In the genomic region with DNA sequence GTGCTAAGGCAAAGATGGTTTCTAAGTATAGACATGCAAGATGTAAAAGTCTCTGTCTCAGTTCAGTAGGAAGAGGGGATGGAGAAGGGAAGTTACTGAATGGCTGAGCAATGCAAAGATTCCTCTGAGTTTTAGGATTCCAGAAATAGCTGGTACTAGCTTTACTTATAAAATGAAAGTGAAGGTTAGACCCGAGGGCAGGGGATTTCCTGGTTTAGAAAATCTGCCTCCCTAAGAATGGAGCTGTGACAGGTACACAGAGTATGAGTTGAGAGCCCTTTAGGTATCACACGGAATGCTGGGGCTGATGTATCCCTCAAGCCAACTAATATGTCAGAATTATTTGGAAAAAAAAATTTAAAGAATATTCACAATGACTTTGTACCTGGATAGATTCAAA, we compare ENCODE assay signal across 18 mouse cellular contexts.
"Had no signal": no experiment of that assay in that cellular context is flagged by ENCODE, and none has a peak within 500 bp of the region (broad histone marks: within the 10 kb centered on the region; RNA-seq: fewer than 3 reads in every experiment).

No protein-coding gene starts in this region.

- H3K9me3 ChIP-seq: limb, embryonic 15.5 days; midbrain, embryonic 10.5 days; neural tube, embryonic 12.5 days; stomach, embryonic 15.5 days had no signal

- ATAC-seq: liver, embryonic 12.5 days had no signal

- H3K4me3 ChIP-seq: limb, embryonic 15.5 days; liver, embryonic 12.5 days; midbrain, embryonic 10.5 days; neural tube, embryonic 12.5 days; stomach, embryonic 15.5 days had no signal

- H3K4me2 ChIP-seq: limb, embryonic 15.5 days; liver, embryonic 12.5 days; lung, embryonic 14.5 days; neural tube, embryonic 12.5 days; stomach, embryonic 15.5 days had no signal

- H3K27ac ChIP-seq: kidney, postnatal 0 days; limb, embryonic 15.5 days; liver, embryonic 12.5 days; macrophage; midbrain, embryonic 10.5 days; neural tube, embryonic 12.5 days; stomach, embryonic 15.5 days had no signal

- H3K36me3 ChIP-seq: limb, embryonic 15.5 days; liver, embryonic 12.5 days; midbrain, embryonic 10.5 days; neural tube, embryonic 12.5 days; stomach, embryonic 15.5 days had no signal

- H3K9ac ChIP-seq: limb, embryonic 15.5 days; liver, embryonic 12.5 days; lung, embryonic 14.5 days; neural tube, embryonic 12.5 days; stomach, embryonic 15.5 days had no signal

- H3K27me3 ChIP-seq: limb, embryonic 15.5 days; liver, embryonic 12.5 days; neural tube, embryonic 12.5 days; stomach, embryonic 15.5 days had no signal

- DNase-seq: kidney, adult 9 months; kidney, postnatal 36 days; layer of hippocampus, adult 9-11 months; layer of hippocampus, postnatal 36 days; lung, embryonic 14.5 days; lung, postnatal 10 days; midbrain, embryonic 14.5 days; retina, postnatal 1 day; right cerebral cortex, postnatal 4 days; spleen, adult 18-20 months; thymus, postnatal 36 days had no signal

- H3K4me1 ChIP-seq: midbrain, embryonic 10.5 days; neural tube, embryonic 12.5 days had no signal
